Mouse (Mus musculus) lung, embryonic 14.5 days (tissue): ENCODE measurements around the gene Chek2. TPM values are rescaled to one million over a fixed set of nuclear protein-coding genes. Genes with fewer than 3 reads are reported as not detected.

Experiments used
- ATAC-seq: fragments of 200-750 bp; cut with Nextera tagmentation; 2 replicates; pipeline ENCODE4 v1.8.0; 2017; ENCODE audit warnings: mild to moderate bottlenecking, moderate TSS enrichment, moderate library complexity; ENCODE audit not compliant: insufficient read depth
- DNase-seq: peaks from one replicate; pipeline ENCODE4 v3.0.0-alpha.2; 2015
- H3K27ac ChIP-seq: fragments of 300-500 bp; sonication (generic); 2 replicates; pipeline ENCODE4 v1.5.1; 2014; ENCODE audit warnings: low read depth, mild to moderate bottlenecking, moderate library complexity
- H3K27me3 ChIP-seq: fragments of 300-500 bp; sonication (generic); 2 replicates; pipeline ENCODE4 v1.6.1; 2014; ENCODE audit warnings: low read length, control low read depth; ENCODE audit not compliant: insufficient read depth
- H3K36me3 ChIP-seq: fragments of 300-500 bp; sonication (generic); 2 replicates; pipeline ENCODE4 v1.6.1; 2014; ENCODE audit warnings: control low read depth; ENCODE audit not compliant: insufficient read depth
- H3K4me1 ChIP-seq: fragments of 300-500 bp; sonication (generic); 2 replicates; pipeline ENCODE4 v1.6.1; 2014; ENCODE audit warnings: antibody characterized with exemption, control low read depth; ENCODE audit not compliant: insufficient read depth
- H3K4me2 ChIP-seq: fragments of 300-500 bp; sonication (generic); 2 replicates; pipeline ENCODE4 v1.6.1; 2014; ENCODE audit warnings: mild to moderate bottlenecking
- H3K4me3 ChIP-seq: fragments of 300-500 bp; sonication (generic); 2 replicates; pipeline ENCODE4 v1.5.1; 2014; ENCODE audit warnings: low read depth, low read length
- H3K9ac ChIP-seq: fragments of 300-500 bp; sonication (generic); 2 replicates; pipeline ENCODE4 v1.6.1; 2014
- H3K9me3 ChIP-seq: fragments of 300-500 bp; sonication (generic); 2 replicates; pipeline ENCODE4 v1.6.1; 2016; ENCODE audit warnings: low read depth, low read length, control low read depth
- CTCF ChIP-seq: IDR thresholded peaks from 2 replicates; pipeline ENCODE4 v1.5.1; 2016; ENCODE audit warnings: antibody characterized with exemption, low read depth
- WGBS: fragments of 180-500 bp; shearing (Covaris S2); extraction: QIAGEN DNeasy Blood & Tissue Kit; methylation state at CpG from one replicate; pipeline ENCODE4 v1.1.7; 2014; 5-methylcytosine and 5-hydroxymethylcytosine counted together
- polyA plus RNA-seq: library from polyadenylated mRNA; unstranded; fragments of >200 nt; fragmentation: Nextera tagmentation; extraction: Ambion mirVana; gene quantifications from 2 replicates; pipeline ENCODE4 v1.2.1, GENCODE M21; 2014

Gene Chek2
- polyA plus RNA-seq, 1 experiment from 2014 or later, result 33.8 TPM

DNA sequence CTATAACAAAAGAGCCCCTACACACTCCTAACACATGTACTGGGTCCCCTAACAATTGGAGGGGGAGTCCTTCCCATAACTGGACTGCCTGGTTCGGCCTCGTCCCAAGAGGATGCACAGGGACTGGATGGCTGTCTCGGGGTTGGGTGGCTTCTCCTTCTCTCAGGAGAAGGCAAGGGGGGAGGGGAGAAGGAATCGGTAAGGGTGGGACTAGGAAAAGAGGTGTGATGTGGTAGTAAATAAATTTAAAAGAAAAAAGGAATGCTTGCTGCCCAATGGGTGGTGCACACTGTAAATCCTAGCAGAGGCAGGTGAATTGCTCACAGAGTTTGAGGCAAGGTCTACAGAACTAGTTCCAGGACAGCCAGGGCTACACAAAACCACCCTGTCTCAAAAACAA, 33.6 kb upstream of the Chek2 start:
- Histone ChIP-seq H3K36me3 (peaks cover 47% of the 10 kb centered on the region), H3K4me3 (no peak overlapping the region), H3K27ac (no peak overlapping the region), H3K4me1 (peaks cover 14% of the 10 kb centered on the region), H3K4me2 (no peak overlapping the region), H3K27me3 (no peaks in the 10 kb centered on the region), H3K9ac (no peak overlapping the region), H3K9me3 (no peaks in the 10 kb centered on the region)
- TF ChIP-seq CTCF, result no peak
- 82% methylated on average over 4 of the region's 4 CpGs for WGBS
- no peak for ATAC-seq
- no peak for DNase-seq

GRCm38 (mm10) chr5:110806676-110807075, 33.1 kb upstream of the Chek2 start:
- no peak overlapping the region for H3K4me2 ChIP-seq
- DNase-seq (no peak), ATAC-seq (no peak)
- H3K27ac ChIP-seq, result no peak overlapping the region
- H3K4me1 ChIP-seq, result peaks cover 14% of the 10 kb centered on the region
- no peaks in the 10 kb centered on the region for H3K9me3 ChIP-seq
- WGBS, result 82% methylated on average over 1 of the region's 1 CpGs
- TF ChIP-seq CTCF, result no peak
- H3K36me3 ChIP-seq, result peaks cover 42% of the 10 kb centered on the region; the same call in 1 of the 2 replicates
- H3K4me3 ChIP-seq, result no peak overlapping the region
- H3K27me3 ChIP-seq, result no peaks in the 10 kb centered on the region
- no peak overlapping the region for H3K9ac ChIP-seq

DNA sequence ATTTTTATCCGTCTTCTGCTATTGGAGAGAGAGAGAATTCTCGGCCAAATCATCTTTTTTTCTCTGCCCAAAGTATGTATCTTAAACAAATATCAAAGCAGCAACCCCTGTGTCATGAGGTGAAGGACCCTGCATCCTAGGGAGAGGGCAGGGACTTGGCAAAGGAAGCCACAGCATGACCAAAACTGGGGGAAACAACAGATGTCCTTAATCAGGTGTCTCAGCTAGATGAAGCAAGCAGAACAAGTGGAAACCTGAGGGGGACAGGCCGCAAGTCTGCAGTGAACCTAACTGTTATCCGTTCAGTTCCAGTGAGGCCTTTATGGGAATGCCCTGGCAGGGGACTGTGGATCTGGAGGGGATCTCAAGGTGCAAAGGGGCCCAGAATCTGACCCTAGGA, 32.3 kb upstream of the Chek2 start:
- ATAC-seq (no peak), DNase-seq (no peak)
- H3K9me3 ChIP-seq, result no peaks in the 10 kb centered on the region
- H3K4me1 ChIP-seq, result peaks cover 14% of the 10 kb centered on the region
- H3K4me2 ChIP-seq, result peak overlapping the region; percentile 91
- H3K27me3 ChIP-seq, result no peaks in the 10 kb centered on the region
- no peak for TF ChIP-seq CTCF
- WGBS, result 72% methylated on average over 4 of the region's 4 CpGs
- H3K9ac ChIP-seq, result peak overlapping the region; percentile 95
- H3K27ac ChIP-seq, result peak overlapping the region; percentile 73
- peak overlapping the region; percentile 97 for H3K4me3 ChIP-seq
- peaks cover 34% of the 10 kb centered on the region; the same call in 1 of the 2 replicates for H3K36me3 ChIP-seq

DNA sequence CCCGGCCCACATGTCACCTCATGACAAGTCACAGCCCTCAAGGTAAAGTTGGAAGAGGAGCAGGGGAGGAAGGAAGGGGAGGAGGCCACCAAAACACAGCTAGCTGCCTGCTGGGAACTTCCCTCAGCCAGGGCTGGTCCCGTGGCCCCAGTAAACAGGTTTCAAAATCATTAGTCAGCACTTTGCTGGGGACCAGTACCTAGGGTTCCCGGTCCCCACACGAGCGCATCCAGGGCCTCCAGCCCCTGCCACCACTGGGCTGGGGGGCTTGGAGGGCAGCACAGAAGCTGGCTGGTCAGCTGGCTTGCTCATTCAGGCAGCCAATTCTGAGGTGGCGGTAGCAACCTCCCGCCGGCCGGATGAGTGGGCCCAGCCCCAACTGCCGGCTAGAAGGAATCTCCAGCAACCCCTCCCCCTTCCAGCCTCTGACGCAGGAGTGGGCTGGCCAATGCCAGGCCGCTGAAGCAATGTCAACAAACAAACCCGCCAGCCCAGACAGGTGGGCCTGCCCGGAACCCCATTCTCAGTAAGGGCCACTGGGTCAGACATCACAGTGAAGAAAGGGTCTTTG, 31.6 kb upstream of the Chek2 start:
- 2% methylated on average over 14 of the region's 14 CpGs for WGBS
- H3K4me3 ChIP-seq, result peak overlapping the region; percentile 97
- H3K4me2 ChIP-seq, result peak overlapping the region; percentile 91
- peak overlapping the region; percentile 95 for H3K9ac ChIP-seq
- TF ChIP-seq CTCF, result no peak
- peak overlapping the region; percentile 87 for H3K27ac ChIP-seq
- ATAC-seq (peak; percentile 68), DNase-seq (peak; percentile 94)
- H3K36me3 ChIP-seq, result peaks cover 34% of the 10 kb centered on the region; the same call in 1 of the 2 replicates
- H3K9me3 ChIP-seq, result no peaks in the 10 kb centered on the region
- no peaks in the 10 kb centered on the region for H3K27me3 ChIP-seq
- H3K4me1 ChIP-seq, result peaks cover 14% of the 10 kb centered on the region

DNA sequence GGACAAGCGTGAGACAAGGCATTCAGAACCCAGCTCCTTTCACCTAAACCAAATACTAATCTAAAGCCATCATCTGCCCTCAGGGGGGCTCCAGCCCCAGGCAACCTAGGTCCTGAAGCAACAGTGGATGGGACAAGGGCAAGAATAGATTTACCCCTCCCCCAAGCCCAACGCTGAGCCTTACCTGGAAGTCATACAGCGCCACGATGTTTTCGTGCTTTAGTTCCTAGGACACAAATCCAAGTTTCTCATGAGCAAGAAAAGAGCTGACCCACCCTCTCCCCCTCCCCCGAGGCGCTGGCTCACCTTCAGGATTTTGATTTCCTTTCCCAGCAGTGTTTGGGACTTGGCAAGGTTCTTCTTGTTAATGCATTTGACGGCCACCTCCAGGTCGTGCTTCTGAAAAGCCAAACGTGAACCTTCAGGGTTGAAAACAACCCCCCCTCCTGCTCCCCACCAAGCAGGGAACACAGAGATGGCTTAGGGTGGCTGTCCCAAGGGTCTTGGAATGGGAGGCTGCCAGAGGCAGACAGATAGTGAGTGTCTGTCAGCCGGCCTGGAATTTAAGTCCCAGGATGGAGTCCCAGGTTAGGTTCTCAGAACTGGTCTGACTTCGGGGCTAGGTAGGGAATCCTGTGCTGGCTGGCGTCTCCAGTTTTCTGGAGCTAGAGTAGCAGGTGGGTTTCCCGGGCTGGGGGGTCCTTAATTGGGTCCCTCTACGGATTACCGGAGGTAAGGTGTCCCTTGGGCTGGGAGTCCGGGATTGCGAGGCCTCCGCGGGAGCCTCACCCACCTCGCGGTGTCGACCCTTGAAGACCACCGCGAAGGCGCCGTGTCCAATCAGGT, 30.7 kb upstream of the Chek2 start:
- DNase-seq, result peak; percentile 38
- peak overlapping the region; percentile 87 for H3K27ac ChIP-seq
- peak overlapping the region; percentile 97 for H3K4me3 ChIP-seq
- WGBS, result under 1% methylated on average over 27 of the region's 27 CpGs
- TF ChIP-seq CTCF, result no peak
- no peaks in the 10 kb centered on the region for H3K27me3 ChIP-seq
- H3K9me3 ChIP-seq, result no peaks in the 10 kb centered on the region
- peaks cover 14% of the 10 kb centered on the region for H3K4me1 ChIP-seq
- no peak; the same call in 1 of the 2 replicates for ATAC-seq
- H3K36me3 ChIP-seq, result peaks cover 31% of the 10 kb centered on the region; the same call in 1 of the 2 replicates
- H3K9ac ChIP-seq, result peak overlapping the region; percentile 95
- peak overlapping the region; percentile 91 for H3K4me2 ChIP-seq

- WGBS, result under 1% methylated on average over 78 of the region's 80 CpGs
- peak; percentile 92 for ATAC-seq
- Histone ChIP-seq H3K9me3 (no peaks in the 10 kb centered on the region), H3K4me1 (peaks cover 14% of the 10 kb centered on the region), H3K4me2 (peak within 1 kb of the TSS; percentile 91), H3K27me3 (no peaks in the 10 kb centered on the region), H3K36me3 (peaks cover 26% of the 10 kb centered on the region; the same call in 1 of the 2 replicates), H3K4me3 (peak within 1 kb of the TSS; percentile 97), H3K27ac (peak within 1 kb of the TSS; percentile 87), H3K9ac (peak within 1 kb of the TSS; percentile 95)
- no peak for TF ChIP-seq CTCF
- DNase-seq, result peak; percentile 100
Observed at GRCm38 (mm10) chr5:110809667-110810325, 30.0 kb upstream of the Chek2 start, which contains the start of gene Ulk1. Gene Ulk1 (minus strand): TSS chr5:110810097.
